Mouse (Mus musculus): ENCODE data around the gene Rpp25. TPM values are rescaled to one million over a fixed set of nuclear protein-coding genes. Genes with fewer than 3 reads are reported as not detected.

The Rpp25 gene
- total RNA-seq, 2 experiments from 2014 or later: not detected

DNA sequence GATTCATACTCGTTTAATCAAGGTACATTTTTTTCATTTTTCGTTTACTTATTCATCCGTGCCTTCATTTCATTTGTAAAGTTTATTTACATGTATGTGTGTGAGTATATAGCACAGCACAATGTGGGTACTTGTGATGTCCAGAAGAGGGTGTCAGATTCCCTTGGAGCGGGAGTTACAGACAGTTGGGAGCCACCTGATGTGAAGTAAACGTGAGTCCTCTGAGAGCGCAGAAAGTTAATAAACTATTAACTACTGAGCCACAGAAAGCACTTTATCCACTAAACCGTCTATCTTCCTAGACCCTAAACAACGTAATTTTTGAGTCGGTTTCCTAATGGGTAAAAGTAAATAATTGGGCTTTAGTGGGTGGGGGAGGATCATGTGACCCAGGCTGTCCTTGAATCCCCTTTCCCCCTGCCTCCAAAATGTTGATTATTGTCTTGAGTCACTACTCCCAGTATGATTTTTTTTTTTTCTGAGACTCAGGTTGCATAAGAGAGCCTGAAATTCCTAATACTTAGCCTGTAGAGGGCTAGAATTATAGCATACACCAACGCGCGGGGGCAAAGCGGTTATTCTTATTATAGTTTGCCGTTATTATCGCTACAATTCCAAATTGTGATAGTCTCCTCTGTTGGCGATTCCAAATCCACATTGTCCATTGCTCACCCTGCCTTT lies 16.7 kb downstream of the Rpp25 start:
- ATAC-seq (replicated peaks; ENCODE audit: low FRiP score, poor library complexity, severe bottlenecking): 0 out of 2 replicates have a peak, but pooled peaks have one; percentile 4

DNA sequence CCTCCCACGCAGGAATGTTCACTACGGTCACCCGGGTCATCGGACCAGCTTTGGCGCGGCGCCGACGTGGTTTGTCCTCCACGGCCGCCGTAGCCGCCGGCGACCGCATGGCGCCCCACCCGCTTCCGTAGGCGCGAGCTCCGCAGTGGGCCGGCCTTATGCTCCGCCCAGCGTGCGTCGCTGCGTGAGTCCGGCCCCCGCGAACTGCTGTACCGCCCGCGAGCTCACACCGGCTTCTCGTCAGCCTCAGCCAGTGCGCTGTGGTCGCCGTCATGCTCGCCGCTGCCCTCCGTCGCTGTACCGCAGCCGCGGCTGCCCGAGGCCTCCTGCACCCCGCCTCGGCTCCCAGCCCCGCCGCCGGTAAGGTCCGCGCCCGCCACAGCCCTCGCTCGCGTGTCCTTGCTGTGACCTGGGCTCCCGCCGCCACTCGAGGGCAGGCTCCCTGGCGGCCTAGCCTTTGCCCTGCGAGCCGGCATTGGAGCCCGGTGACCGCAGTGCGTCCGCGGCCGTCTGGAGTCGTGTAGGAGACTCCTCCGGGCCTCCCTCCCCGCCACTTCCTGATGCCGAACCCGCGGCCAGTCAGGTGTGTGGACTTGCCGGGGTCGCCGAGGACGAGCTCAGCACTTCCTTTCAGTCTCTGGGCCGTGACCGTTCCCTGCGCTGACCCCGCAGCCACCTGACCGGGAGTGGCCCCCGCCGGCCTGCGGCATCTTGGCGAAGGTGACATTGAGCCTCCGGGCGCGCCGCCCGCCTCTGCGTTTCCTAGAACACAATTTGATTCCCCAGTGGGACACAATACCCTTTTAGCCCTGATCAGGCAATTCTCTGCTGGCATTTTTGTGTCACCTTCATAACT lies 17.5 kb downstream of the Rpp25 start, which contains the start of gene Cox5a:
TSS of gene Cox5a (plus strand) at position 219 of the 856 bp plus-strand sequence.
- peak; percentile 93 for ATAC-seq (replicated peaks; ENCODE audit: low FRiP score, poor library complexity, severe bottlenecking)

- ATAC-seq (replicated peaks; ENCODE audit: low FRiP score, poor library complexity, severe bottlenecking): no peak
Measured at GRCm38 (mm10) chr9:57522114-57522860, 18.5 kb downstream of the Rpp25 start.

DNA sequence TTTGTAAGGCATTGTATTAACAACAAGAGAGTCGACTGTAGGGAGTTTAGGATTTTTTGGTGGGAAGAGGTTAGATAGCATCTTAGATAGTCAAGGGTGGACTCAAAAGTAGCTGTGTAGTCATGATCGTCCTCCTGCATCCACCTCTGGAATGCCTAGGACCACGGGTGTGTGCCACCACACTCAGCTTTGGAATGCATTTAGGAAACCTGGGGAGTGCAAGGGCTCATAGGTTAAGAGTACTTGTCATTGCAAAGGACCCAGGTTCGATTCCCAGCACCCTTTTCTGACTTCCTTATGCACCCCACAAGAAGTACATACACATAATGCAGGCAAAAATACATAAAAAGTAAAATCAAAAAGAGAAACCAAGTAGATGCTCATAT lies 19.0 kb downstream of the Rpp25 start:
- no peak for ATAC-seq (replicated peaks; ENCODE audit: low FRiP score, poor library complexity, severe bottlenecking)

- ATAC-seq (replicated peaks; ENCODE audit: low FRiP score, poor library complexity, severe bottlenecking): peak; percentile 56
Measured at GRCm38 (mm10) chr9:57523754-57524153, 19.9 kb downstream of the Rpp25 start.

- no peak for ATAC-seq (replicated peaks; ENCODE audit: low FRiP score, poor library complexity, severe bottlenecking)
Measured at GRCm38 (mm10) chr9:57524439-57524838, 20.6 kb downstream of the Rpp25 start.

GRCm38 (mm10) chr9:57525516-57525915 lies 21.7 kb downstream of the Rpp25 start:
- no peak for ATAC-seq (replicated peaks; ENCODE audit: low FRiP score, poor library complexity, severe bottlenecking)

DNA sequence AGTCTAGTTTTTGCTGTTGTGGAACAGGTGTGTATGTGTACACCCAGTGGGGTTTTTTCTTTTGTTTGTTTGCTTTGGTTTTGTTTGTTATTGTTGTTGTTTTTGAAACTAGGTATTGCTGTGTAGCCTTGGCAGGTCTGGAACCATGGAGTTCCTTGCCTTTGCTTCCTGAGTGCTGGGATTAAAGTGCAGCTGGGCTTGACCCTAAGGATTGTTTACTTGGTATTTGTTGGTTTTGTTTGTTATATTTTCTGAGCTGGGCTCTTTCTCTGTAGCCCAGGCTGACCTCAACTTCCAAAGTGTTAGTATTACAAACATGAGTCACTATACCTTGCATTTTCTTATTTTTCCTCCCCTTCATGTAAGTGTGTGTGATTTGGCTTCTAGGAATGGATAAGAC lies 22.6 kb downstream of the Rpp25 start:
- no peak for ATAC-seq (replicated peaks; ENCODE audit: low FRiP score, poor library complexity, severe bottlenecking)

DNA sequence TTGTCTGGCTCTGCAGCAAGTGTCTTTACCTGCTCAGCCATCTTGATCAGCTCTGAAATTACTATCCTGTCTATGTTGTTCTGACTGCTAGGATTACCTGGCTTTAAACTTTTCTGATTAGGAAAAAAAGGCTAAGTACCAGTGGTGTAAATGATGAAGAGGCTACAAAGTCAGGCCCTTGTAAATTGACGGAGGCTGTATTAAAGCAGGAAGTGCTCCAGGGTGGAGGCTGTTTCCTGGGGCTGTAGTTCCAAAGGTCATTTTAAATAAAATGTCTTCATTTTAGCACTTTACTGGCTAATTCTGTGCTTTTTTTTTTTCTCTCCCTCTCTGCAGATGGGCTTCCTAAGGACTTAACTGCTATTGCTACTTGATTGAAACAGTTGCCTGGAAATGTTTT lies 28.1 kb downstream of the Rpp25 start:
- ATAC-seq (replicated peaks; ENCODE audit: low FRiP score, poor library complexity, severe bottlenecking): no peak

- ATAC-seq (replicated peaks; ENCODE audit: low FRiP score, poor library complexity, severe bottlenecking): no peak
Measured at GRCm38 (mm10) chr9:57536362-57536761, 32.5 kb downstream of the Rpp25 start.

DNA sequence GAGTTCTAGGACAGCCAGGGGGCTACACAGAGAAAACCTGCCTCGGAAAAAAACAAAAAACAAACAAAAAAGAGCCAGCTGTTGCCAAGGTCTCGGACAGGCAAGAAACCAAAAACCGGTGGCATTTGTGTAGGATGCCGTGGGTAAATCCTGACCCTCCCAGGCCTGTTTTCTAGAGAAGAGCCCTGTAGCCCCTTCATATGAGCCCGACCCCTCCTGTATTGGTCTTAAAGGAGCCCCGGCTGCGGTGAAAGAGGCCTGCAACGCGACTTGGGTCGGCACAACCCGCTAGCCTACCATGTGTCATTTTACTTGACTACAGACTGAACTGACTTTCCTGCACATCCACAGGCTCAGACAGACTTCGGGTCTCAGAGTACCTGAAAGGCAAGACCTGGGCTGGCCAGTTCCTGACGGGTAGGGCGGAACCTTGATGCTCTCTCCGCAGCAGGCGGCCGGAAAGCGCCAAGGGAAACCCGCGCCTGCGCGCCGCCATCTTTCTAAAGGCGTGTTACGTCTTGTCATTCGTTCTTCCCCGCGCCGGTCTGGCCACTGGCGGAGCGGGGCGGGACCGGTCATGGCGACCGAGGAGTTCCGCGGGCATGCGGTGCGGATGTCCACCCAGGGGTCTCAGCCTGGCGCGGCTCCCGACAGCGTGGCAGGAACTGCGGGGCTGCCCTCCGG lies 33.4 kb downstream of the Rpp25 start, which contains the start of gene Fam219b:
TSS of gene Fam219b (plus strand) at position 485 of the 684 bp plus-strand sequence.
- ATAC-seq (replicated peaks; ENCODE audit: low FRiP score, poor library complexity, severe bottlenecking): peak; percentile 98

GRCm38 (mm10) chr9:57537728-57538181 lies 33.9 kb downstream of the Rpp25 start:
- no peak for ATAC-seq (replicated peaks; ENCODE audit: low FRiP score, poor library complexity, severe bottlenecking)

DNA sequence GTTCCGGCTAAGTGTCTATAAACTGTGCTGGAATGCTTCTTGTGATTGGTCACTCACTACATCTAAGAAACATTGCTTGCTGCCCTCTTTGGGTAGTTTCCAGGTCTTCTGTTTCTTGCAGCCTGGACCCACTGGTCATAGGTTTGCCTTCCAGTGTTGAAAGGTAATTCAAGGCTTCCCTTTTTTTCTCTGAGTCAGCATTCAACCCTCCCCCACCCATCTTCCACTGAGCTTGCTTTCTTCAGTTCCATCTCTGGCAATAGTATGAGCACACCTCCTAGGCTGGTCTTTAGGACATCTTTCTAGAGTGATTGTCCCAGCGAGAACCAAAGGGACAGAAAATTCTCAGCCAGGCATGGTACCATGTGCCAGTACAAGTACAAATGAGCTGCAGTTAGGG lies 35.7 kb downstream of the Rpp25 start:
- ATAC-seq (replicated peaks; ENCODE audit: low FRiP score, poor library complexity, severe bottlenecking): no peak

- ATAC-seq (replicated peaks; ENCODE audit: low FRiP score, poor library complexity, severe bottlenecking): peak; percentile 27; the same call in 1 of the 2 replicates
Measured at GRCm38 (mm10) chr9:57541312-57541711, 37.5 kb downstream of the Rpp25 start.

GRCm38 (mm10) chr9:57543951-57544350 lies 40.1 kb downstream of the Rpp25 start:
- ATAC-seq (replicated peaks; ENCODE audit: low FRiP score, poor library complexity, severe bottlenecking): no peak

- ATAC-seq (replicated peaks; ENCODE audit: low FRiP score, poor library complexity, severe bottlenecking): peak; percentile 80
Measured at GRCm38 (mm10) chr9:57547287-57547686, 43.5 kb downstream of the Rpp25 start.

DNA sequence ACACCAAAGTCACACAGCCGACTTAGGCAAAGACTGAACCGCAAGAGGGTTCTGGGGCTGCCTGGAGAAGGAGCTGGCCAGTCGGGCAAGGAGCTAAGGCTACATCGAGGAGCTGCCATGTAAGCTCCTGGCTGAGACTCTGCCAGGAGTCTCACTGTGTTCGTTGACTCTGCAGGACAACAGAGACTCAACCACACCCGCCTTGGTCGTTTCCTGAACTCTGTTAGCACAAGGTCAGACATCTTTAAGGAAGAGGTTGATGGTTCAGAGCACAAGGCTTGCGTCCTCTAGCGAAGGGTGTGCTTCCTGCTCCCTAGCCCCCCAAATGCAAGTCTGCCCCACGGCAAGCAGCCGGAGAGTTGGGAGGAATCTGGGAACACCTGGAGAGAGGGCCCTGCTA lies 44.0 kb downstream of the Rpp25 start:
- no peak for ATAC-seq (replicated peaks; ENCODE audit: low FRiP score, poor library complexity, severe bottlenecking)

- ATAC-seq (replicated peaks; ENCODE audit: low FRiP score, poor library complexity, severe bottlenecking): no peak
Measured at GRCm38 (mm10) chr9:57549186-57549585, 45.4 kb downstream of the Rpp25 start.

DNA sequence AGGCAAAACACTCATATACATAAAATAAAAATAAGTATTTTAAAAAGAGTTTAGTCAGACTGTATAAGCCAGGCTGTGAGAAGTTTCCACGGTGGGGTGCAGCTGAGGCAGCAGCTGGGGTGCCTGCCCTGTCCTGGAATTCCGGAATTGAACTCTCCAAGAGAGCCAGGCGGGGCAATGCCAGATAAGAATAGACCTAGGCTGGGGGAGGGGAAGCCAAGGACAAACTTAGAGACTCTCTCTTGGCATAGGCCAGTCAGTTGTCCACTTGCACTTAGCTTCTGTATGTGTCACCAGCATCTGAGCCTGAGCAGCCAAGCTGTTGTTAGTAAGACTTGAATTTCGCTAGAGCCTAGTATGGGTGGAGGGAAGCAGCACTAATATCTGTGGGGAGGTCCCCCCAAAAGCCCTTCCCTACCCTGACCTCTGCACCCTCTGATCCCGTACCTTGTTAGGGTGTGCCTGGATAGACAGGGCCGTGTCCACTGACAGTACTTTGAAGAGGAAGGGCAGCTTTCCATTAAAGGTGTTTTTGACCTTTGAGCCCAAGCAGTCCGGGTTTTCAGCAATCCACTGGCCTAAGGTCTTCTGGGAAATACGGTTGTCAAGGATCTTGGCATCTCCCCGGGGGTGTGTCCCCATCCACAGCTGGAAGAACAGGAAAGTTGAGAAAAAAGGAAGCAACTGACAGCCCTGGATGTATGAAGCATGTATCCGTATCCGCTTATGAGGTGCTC lies 46.5 kb downstream of the Rpp25 start:
- no peak for ATAC-seq (replicated peaks; ENCODE audit: low FRiP score, poor library complexity, severe bottlenecking)
